Mouse (Mus musculus): ENCODE measurements around the gene Lix1l. TPM values are rescaled to one million over a fixed set of nuclear protein-coding genes. Genes with fewer than 3 reads are reported as not detected.

Lix1l gene
- total RNA-seq, 2 experiments from 2014 or later: 4.9 to 8.4 TPM

- no peak for DNase-seq
- TF ChIP-seq CTCF (IDR thresholded peaks at IDR 0.05): no peak
- Histone ChIP-seq H3K27ac (peak overlapping the region; percentile 99), H3K4me3 (peak overlapping the region; percentile 51)
- intact Hi-C loops (cut with DNase I): no loop called here
Measured at GRCm38 (mm10) chr3:96579239-96579750, 21.7 kb upstream of the Lix1l start.

- Histone ChIP-seq H3K4me3 (peak overlapping the region; percentile 51), H3K27ac (peak overlapping the region; percentile 99)
- peak; percentile 93 for DNase-seq
Measured at GRCm38 (mm10) chr3:96579885-96580454, 21.0 kb upstream of the Lix1l start.

DNA sequence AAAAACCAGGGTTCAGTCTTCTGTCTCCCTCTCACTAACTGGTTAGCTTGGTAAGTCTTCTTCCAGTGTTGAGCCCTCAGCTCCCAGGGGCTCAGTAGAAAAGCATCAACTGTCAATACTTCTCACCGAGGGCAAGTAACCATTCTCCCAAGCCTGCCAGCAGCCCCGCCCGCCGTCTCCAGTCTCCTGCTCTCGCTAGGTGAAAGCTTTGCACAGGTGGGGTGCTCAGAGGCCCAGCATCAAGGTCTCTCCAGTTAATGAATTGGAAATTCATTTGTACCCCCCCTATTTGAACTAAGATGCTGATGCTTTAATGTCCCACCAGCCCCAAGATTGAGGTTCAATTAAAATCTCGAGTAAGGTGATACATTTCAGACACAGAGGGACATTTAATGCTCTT lies 19.8 kb upstream of the Lix1l start:
- no peak for TF ChIP-seq CTCF (IDR thresholded peaks at IDR 0.05)
- no peak for DNase-seq
- H3K27ac ChIP-seq: no peak overlapping the region
- intact Hi-C loops (cut with DNase I): loop anchor here (2.0 kb wide), 1 partner anchor 58 kb away; no protein-coding TSS in a partner anchor
- no peak overlapping the region for H3K4me3 ChIP-seq

More at GRCm38 (mm10) chr3:96579885-96580454, 21.0 kb upstream of the Lix1l start:
- TF ChIP-seq CTCF (IDR thresholded peaks at IDR 0.05): no peak
- intact Hi-C loops (cut with DNase I): loop anchor here (1.0 to 2.0 kb wide), 3 partner anchors 29 to 59 kb away; no protein-coding TSS in a partner anchor

DNA sequence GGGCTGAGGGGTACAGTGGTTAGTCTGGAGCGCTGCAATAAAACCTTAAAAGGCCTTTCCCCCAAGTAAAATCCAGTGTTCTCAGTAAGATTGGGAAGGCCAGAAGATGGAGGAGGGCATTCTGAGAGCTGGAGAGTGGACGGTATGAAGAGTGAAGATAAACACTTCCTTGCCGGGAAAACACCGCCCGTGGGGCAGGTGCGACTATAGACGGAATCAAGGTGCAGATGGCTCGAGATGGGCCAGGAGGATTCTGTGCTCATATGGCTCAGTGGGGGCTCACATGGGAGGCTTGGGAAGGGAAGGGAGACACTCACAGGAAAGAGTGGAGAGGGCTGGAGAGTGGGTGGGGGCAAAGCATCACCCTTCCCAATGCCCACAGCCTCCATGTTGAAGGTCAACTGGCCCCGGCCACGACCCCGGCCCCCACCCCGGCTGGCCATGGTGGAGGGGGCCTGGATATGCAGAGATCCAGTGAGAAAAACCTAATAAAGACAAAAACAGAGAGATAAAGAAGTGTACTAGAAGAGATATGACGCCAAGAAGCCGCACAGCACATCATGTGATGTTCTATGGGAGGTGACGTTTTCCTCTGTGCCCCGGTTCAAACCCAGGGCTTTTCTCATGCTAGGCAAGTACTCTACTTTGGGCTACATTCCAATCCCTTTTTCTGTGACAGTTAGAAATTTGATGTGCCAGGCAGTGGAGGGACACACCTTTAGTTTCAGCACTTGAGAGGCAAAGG lies 19.0 kb upstream of the Lix1l start:
- H3K27ac ChIP-seq: no peak overlapping the region
- intact Hi-C loops (cut with DNase I): loop anchor here (2.0 kb wide), 1 partner anchor 57 kb away; no protein-coding TSS in a partner anchor

GRCm38 (mm10) chr3:96583386-96583785 lies 17.6 kb upstream of the Lix1l start:
- DNase-seq: no peak
- TF ChIP-seq CTCF (IDR thresholded peaks at IDR 0.05): no peak
- intact Hi-C loops (cut with DNase I): no loop called here
- H3K4me3 ChIP-seq: no peak overlapping the region
- no peak overlapping the region for H3K27ac ChIP-seq

More for the DNA sequence above, 19.0 kb upstream of the Lix1l start:
- TF ChIP-seq CTCF (IDR thresholded peaks at IDR 0.05): no peak
- no peak for DNase-seq
- no peak overlapping the region for H3K4me3 ChIP-seq

GRCm38 (mm10) chr3:96590657-96591056 lies 10.3 kb upstream of the Lix1l start:
- Histone ChIP-seq H3K27ac (no peak overlapping the region), H3K4me3 (no peak overlapping the region)
- intact Hi-C loops (cut with DNase I): no loop called here
- no peak for DNase-seq
- TF ChIP-seq CTCF (IDR thresholded peaks at IDR 0.05): no peak

DNA sequence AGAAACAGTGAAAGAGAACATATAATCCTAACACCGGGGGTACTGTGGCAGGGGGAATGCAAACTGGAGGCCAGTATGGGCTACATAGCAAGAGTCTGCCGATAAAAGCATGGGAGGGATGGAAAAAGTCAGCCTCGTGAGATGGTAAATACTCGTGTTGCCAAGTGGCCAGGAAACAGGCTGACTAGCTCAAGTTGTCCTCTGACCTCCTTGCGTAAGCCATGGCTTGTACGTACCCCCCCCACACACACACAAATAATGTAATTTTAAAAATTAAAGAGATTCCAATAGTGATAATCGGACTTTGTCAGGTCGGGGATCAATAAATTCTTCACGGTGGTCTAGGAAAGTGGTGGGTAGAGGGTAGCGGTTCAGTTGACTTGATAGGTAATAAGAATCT lies 7.6 kb upstream of the Lix1l start:
- no peak for TF ChIP-seq CTCF (IDR thresholded peaks at IDR 0.05)
- H3K27ac ChIP-seq: peak overlapping the region; percentile 98
- intact Hi-C loops (cut with DNase I): no loop called here
- H3K4me3 ChIP-seq: peak overlapping the region; percentile 95
- DNase-seq: peak; percentile 58

DNA sequence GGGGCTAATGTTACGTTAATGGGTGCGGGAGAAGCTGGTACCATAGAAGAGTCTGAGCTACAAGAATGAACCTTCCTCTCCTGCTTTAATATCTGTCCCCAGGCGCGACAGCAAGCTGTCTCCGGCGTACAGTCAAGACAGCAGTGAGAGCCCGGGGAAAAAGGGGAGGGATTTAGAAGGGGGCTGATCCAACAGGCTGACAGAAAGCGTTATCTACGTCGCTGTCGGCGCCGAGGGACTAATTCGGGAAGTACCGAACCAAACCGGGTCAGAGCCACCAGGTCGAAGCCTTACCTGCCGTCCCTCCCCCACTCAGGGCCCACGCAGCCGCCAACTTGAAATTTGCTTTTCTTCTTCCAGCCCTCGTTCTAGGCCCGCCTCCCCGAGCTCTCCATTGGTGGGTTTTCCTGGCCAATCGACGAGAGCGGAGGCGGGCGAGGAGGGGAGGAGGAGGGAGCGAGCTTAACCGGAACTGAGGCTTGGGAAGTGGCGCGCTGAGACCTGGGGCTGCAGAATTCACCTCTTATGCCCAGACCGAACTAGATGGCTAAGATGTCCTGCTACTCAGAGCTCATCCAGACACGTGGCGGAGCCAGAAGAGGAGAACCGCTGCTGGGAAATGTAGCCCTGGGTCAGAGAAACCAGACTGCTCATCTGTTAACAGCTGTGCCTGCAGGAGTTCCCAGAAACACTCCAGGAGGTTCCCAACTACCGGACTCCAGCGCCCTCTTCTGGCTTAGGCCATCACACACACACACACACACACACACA lies 7.0 kb upstream of the Lix1l start, which contains the start of gene Polr3gl:
TSS of gene Polr3gl (minus strand) at position 392 of the 771 bp plus-strand sequence.
- Histone ChIP-seq H3K4me3 (peak within 1 kb of the TSS; percentile 95), H3K27ac (peak within 1 kb of the TSS; percentile 98)
- peak; percentile 96 for DNase-seq
- no peak for TF ChIP-seq CTCF (IDR thresholded peaks at IDR 0.05)
- intact Hi-C loops (cut with DNase I): no loop called here

- Histone ChIP-seq H3K4me3 (no peak overlapping the region), H3K27ac (no peak overlapping the region)
- intact Hi-C loops (cut with DNase I): loop anchor here (5.0 kb wide), 1 partner anchor 48 kb away; no protein-coding TSS in a partner anchor
- DNase-seq: no peak
- TF ChIP-seq CTCF (IDR thresholded peaks at IDR 0.05): no peak
Measured at GRCm38 (mm10) chr3:96594851-96595250, 6.1 kb upstream of the Lix1l start.

DNA sequence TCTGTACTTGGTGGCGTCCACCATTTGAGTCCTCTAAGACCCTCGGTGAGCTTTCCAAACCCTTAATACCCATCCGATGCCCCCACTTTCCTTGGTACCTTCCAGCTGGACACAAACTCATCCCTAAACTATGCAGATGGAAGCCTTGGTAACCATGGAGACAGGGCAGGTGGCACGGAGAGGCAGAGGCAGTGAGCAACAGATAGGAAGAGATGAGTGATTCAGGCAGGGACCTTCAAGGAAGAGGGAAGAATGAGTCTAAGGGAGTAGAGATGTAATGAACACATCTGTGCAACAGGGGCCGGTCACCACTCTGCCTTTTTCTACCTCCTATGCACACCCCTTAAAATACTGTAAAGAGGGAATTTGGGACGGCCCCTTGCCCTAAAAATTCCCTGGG lies 5.3 kb upstream of the Lix1l start:
- no peak for TF ChIP-seq CTCF (IDR thresholded peaks at IDR 0.05)
- intact Hi-C loops (cut with DNase I): loop anchor here (5.0 kb wide), 1 partner anchor 48 kb away; no protein-coding TSS in a partner anchor
- Histone ChIP-seq H3K4me3 (peak overlapping the region; percentile 75), H3K27ac (peak overlapping the region; percentile 87)
- DNase-seq: no peak

GRCm38 (mm10) chr3:96596228-96596707 lies 4.7 kb upstream of the Lix1l start, which contains the start of gene Ankrd34a:
Gene Ankrd34a (plus strand): TSS chr3:96596636.
- Histone ChIP-seq H3K27ac (peak within 1 kb of the TSS; percentile 87), H3K4me3 (peak within 1 kb of the TSS; percentile 75)
- intact Hi-C loops (cut with DNase I): loop anchor here (5.0 kb wide), 1 partner anchor 49 kb away; no protein-coding TSS in a partner anchor
- DNase-seq: peak; percentile 80
- TF ChIP-seq CTCF (IDR thresholded peaks at IDR 0.05): no peak

DNA sequence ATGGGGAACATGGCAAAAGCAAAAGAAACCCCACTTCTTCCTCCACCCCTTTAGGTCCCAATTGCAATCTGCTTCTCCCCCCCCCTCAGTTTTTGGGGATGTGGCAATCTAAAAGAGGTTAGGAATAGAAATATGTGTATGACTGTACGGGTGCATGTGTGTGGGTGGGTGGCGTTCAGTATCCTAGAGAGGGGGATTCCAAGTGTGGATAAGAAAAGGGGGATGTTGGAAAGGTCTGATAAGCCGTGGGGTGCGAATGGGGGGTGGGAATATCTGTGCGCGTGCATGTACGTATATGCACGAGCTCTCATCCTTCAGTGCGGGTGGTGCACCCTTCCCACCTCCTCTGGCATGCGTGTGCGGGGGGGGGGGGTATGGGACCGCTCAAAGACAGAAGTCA lies 4.1 kb upstream of the Lix1l start:
- intact Hi-C loops (cut with DNase I): loop anchor here (5.0 kb wide), 1 partner anchor 50 kb away; no protein-coding TSS in a partner anchor
- Histone ChIP-seq H3K4me3 (peak overlapping the region; percentile 75), H3K27ac (peak overlapping the region; percentile 87)
- TF ChIP-seq CTCF (IDR thresholded peaks at IDR 0.05): no peak
- DNase-seq: no peak
